Mouse (Mus musculus) kidney, postnatal 25 days (tissue): ENCODE measurements around the gene Hivep3.

ENCODE experiments used
- DNase-seq, 2 experiments: peaks; one replicate each; pipeline ENCODE4 v3.0.0; 2021; ENCODE audit warnings: mixed read lengths in 2 of 2

Gene Hivep3

DNA sequence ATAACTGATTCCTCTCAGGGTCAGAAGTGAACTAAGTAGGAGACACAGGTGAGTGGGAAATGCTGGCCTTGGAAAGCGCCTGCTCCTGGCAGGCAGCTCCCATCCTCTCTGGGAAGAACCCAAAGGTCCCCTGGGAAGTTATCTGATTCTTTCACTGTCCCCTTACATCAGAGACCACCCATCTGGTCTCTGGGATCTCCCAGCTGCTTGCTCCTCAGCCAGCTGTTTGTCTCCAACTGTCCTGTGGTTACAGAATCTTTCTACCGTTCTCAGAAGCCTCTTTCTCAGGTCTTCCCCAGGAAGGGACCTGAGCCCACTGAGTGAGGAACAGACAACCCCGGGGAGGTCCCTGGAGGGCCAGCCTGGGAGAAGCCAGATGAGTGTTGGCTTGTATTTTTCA, 288.8 kb downstream of the Hivep3 start:
- no peak for DNase-seq

DNA sequence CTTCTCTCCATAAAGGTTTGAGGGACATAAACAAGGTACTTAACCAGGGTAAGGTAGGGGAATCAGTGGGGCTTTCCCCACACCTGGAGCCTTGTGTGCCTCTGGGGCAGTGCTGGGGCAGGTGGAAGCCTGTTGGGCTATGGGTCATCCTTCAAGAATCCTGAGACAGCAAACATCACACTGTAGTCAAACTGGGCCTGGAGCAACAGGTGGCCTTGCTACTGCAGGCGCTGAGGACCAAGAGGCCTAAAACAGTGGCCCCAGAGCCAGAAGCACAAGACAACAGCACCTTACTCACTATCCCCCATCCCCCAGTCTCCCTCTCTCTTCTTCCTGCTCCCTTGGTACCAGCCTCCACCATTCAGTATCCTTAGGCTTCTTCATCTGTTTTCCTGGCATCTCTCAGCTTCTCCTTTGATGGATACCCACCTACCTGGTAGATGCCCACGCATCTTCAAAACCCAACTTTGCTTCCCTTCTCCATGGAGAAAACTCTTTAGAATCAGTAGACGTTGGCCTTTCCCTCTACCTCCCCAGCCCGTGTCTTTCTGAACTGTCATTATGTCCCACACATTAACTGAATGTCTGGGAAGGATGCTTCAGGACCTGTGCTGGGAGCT, 289.7 kb downstream of the Hivep3 start:
- no peak for DNase-seq

DNA sequence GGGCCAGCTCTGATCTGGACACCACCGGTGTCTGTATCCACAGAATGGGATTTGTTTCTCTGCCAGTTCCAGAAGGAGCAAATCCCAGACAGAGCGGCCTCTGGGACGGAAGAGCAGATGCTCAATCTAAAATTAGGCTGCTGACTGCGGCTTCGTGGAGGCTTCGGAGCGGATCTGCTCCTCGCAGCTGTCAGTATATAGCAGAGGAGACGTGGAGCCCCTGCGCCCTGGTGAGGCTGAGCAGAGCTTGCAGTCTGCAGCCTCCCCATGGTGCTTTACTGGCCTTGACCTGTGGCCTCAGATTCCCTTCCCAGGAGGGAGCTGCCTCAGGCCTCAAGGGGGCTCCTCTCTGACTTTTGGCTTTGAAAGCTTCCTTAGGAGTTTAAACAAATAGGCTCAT, 290.5 kb downstream of the Hivep3 start:
- peak in 1 of 2 experiments; percentile 52 for DNase-seq

DNA sequence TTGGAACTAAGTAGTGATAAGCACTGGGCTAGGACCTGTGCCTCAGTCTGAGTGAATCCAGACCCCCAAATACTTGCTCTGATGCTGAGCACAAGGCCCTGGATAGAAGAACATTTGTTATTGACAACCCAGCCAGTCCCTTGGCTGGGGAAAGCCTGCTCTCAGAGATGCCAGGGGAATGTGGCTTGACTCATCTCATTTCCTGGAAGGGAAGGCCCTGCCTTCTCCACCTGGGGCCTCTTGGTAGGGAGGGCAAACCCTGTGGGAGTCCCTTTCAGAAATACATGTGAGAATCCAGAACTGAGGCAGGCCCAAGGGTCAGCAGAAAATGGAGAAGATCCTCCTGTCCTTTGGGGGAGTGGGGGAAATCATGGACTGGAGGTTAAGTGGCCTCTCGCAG, 294.1 kb downstream of the Hivep3 start:
- DNase-seq = no peak

DNA sequence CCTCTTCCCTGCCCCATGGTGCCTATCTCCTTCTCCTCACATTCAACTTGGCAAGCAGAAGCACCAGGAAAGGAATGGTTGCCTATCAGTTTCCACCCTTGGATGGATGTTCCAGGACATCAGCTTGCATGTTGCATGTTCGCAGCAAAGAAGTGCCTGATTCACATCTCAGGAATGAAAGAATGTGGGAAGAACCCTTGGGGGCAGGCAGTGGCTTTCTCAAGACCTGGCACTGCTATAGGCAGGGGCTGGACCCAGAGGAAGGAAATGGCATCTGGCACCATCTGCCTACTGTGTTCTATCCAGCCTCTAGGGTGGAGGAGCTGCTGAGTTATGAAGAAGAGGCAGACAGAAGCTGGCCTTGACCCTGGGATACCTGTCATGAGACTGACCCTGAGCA, 296.4 kb downstream of the Hivep3 start:
- DNase-seq = no peak

DNA sequence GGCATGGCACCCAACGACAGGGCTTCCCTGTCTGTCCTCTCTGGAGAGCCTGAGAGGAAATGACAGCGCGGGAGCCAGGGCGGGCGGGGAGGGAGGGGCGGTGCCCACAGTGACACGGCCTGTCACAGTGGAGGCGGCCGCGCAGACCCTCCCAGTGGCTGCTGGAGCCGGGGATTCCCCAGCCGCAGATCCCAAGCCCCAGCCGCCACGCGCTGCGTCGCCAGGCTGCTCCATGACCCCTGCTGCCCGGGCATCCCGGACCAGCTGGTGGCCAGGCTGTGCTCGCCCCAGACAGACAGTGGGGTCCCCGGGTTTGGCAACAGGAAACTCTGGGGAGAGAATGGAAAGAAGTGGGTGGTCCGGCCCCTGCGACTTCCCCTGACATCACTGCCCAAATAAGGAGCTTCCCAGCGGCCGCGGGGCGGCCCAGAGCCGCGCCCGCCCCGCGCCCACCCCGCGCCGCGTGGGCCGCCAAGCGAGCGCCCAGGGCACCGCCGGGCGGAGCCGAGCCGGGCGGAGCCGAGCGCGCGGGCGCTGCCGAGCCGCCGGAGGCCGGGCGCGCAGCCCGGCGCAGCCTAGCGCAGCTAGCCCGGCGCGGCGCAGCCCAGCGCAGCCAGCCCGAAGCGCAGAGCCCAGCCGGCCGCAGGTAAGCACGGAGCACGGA, 298.9 kb downstream of the Hivep3 start:
- peak; percentile 52 to 66 for DNase-seq

DNA sequence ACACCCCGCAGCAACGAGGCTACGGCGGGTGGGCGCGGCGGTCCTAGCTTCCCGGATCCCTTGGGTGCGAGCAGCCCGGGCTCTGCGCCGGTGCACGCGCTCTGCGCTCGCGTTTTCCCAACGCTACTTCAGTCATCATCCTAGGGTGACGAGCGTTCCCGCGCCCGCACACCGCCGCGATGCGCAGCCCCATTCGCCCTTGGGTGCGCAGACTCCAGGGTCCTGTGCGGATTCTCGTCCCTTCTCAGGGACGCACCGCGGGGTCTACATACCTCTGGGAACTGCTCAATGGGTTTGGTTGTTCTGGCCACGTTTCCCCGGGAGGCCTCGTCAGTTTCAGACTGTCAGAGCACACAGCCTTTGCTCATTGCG, 299.4 kb downstream of the Hivep3 start:
- DNase-seq = no peak

DNA sequence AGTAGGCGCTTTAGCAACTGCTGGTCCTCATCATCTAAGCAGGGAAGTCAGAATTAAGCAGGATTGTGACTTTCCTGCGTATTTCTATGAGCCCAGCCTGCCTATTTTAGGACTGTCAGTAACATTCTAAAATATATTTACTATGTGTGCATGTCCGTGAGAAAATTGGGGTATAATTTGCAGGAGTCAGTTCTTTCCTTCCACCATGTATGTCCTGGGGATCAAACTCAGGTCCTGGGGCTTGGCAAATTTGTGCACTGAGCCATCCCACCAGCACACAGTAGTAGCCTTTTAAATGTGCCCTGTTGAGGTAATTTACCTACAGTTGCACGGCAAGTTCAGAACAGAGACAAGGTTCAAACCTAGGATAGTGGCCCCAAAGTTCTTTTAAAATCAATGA, 302.7 kb downstream of the Hivep3 start:
- DNase-seq = no peak

DNA sequence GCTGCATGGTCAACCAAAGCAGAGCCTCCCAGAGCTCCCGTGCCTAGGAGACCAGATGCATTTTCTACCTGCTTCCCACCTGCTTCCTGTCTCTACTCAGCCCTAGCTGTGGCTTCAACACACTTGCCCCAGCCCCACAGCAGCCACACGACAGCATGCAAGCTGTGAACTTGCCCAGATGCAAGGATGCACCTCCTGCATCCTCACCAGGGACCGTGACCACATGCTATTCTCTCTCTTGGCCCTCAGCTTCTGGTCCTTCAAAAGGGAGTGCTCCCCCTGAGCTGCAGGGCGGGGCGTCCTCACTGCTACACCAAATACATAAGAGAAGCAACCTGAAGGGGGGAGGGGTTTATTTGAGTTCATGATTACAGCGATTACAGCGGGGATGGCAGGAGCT, 303.4 kb downstream of the Hivep3 start:
- DNase-seq = no peak

DNA sequence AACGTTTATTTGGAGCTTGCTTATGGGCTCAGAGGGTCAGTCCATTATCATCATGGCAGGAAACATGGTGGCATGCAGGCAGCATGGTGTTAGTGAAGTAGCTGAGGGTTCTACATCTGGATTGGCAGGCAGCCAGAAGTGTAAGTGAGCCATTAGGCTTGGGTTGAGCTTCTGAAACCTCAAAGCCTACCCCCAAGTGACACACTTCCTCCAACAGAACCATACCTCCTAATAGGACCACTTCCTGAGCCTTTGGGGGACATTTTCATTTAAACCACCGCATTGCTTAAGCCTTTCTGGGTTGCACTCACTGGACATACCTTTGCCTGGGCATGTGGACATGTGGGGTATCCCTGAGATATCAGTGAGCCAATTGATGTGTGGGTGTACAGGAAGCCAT, 307.9 kb downstream of the Hivep3 start:
- no peak for DNase-seq

DNA sequence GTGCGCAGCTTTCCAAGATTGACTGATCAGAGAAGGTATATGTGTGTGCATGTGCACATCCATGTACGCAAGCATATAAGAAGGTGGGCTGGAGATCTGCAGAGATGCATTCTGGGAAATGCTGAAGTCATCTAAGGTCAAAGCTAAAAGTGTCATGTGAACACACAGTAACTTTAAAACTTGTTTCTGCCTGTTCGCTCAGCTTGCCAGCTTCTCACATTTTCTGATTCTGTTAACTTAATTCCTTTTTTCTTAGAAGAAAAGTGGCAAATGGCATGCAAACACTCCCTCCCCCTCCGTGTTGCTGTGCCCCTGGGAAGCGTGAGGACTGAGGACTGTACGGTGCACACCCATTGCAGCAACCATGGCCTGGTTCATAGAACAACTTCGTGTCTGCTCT, 308.9 kb downstream of the Hivep3 start:
- DNase-seq = no peak

DNA sequence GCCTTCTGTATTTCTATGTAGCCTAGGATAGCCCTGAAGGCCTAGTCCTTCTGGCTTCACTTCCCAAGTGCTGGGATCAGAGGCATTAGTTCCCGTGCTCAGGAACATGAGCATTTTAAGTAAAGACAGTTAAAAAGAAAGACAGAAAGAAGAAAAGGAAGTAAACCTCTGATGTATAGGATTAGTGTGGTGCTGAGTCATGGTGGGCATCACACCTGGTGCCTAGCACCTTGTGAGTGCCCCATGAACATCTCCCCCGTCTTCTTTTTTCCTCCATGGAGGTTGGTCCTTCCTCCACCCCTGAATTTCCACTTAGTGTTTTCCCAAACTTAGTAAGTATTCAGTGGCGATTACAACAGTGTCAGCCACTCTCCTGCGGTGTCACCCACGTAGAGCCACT, 311.0 kb downstream of the Hivep3 start:
- no peak for DNase-seq

DNA sequence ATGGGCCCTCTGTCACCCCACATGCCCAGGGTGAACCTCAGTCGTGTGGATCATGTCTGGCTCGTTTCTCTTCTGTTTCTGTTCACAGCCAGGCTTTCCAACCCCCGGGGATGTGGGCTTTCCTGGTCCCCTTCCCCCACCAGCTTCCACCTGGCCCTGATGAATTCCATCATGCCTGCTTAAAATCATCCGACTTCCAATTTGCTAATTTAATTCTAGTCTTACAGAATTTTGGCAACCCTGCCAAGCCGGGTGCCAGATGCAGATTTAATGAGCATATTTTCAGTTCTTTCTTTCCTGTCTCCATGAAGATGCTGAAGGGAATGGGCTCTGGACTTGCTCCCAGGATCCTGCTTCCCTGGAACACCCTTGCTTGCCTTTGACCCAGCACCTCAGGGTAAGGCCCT, 311.6 kb downstream of the Hivep3 start:
- no peak for DNase-seq

DNA sequence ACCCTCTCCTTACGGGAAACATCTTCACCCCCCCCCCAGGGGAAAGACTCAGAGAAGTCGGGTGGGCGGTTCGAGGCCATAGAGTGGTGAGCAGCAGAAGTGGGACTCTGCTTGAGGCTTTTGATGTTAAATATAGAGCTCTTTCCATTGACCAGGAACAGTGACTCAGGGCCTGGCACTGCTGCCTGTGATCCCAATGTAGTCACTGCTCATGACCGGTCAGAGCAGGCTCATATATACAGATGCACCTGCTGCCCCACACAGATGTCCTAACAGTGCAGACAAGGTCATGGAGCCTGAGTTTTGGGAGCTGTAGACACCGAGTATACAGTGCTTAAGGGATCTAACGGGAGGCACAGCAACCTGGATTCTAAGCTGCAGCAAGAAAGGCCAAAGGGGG, 312.3 kb downstream of the Hivep3 start:
- no peak for DNase-seq

DNA sequence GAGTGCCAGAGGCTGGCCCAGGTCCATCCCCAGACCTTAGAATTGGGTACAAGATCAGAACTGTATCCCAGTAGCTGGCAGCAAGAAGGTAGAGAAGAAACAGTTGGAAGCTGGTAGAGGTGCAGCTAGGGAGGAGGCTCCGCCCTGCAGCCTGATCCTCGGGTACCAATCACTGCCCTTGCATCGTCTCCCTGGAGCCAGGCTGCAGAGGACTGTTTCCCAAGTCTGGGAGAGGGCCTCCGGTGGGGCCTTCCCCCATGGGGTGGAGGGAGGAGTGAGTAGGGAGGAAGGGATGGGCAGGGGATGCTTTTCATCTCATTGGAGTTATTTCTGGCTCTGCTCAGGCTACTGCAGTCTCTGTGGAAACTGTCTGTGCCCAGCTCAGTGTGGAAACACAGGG, 313.5 kb downstream of the Hivep3 start:
- no peak for DNase-seq

DNA sequence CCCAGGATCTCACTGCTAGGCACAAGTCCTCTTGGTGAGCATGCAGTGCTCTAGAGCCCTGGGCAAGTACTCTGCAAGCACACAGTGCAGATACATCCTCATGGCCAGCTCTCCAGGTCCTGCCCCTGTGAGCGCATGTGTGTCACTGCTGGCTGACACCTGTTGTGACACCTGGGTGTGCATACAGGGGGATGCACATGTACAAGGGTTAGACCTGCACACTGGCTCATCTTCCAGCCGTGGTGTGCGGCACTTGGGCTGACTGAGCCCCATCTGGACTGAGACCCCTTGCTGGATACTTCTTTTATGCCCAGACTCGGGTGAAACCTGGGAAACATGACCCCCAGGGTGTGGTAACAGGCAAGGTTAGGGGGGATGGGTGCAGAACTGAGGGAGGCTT, 314.7 kb downstream of the Hivep3 start:
- no peak for DNase-seq

DNA sequence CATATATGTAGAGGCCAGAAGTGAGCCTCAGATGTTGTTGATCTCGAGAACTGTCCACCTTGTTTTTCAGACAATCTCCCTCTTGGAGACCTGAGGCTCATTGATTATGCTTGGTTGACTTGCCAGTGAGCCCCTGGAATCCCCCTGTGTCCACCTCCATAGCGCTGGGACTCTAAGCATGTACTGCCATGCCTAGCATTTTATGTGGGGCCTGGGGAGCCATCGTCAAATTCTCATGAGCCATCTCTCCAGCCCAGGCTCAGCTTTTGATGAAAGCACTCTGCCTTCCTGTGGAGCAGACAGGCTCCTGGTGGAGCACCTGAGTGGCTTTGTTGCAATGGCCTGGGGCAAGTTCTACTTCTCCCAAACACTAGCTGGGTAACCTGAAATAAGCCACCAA, 316.3 kb downstream of the Hivep3 start:
- DNase-seq = no peak

DNA sequence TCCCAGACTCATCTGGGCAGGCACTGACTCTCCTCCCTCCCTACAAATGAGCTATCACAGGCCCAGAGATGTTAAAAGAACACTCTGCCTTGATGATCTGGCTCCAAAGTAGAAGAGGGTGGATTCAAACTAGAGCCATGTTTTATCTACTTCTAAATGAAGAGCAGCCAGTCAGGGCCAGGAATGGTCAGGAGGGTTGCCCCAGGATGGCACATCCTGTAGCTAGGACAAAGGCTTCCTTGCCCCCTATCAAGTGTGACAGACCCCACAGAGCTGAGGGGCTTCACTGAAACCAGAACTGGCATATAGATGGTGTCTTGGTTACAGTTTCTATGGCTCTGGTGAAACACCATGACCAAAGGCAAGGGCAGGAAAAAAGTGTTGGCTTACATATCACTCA, 318.9 kb downstream of the Hivep3 start:
- DNase-seq = no peak

DNA sequence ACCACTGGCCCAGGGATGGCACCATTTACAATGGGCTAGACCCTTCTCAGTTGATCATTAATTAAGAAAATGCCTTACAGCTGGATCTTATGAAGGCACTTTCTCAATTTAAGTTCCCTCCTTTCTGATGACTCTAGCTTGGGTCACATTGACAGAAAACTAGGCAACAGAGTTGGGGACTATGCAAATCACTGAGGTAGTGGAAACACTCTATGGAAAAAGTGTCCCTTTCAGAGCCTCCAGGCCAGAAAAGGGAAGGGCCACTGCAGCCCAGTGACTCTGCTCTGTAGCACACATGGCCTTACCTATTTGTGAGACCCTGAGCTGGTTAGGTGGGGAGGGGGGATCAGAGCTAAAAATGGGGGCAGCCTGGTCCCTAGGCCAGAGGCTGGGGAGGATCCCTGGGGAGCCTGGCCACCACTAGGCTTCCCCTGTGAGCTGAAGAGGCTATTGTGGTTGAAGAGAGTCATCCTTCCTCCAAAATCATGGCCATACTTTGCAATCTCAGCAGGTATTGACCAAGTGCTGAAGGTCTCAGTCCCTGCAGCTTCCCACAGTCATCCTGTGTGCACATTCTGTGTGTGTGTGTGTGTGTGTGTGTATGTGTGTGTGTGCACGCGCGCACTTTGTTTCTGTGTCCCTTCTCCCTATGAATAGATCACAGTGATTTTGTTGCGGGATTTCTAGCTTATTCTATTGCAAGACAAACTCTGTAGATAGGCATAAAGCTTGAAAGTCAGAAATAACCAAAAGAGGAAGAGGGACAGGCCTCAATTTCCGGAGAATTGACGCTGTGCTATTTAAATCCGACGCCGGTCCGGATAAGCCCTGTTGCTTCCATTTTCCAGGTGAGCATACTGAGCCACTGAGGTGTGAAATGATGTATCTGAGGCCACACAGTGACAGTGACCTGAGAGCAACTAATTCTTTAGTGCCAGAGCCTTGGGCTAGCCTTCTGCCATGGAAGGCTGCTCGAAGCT, 319.7 kb downstream of the Hivep3 start:
- no peak for DNase-seq

DNA sequence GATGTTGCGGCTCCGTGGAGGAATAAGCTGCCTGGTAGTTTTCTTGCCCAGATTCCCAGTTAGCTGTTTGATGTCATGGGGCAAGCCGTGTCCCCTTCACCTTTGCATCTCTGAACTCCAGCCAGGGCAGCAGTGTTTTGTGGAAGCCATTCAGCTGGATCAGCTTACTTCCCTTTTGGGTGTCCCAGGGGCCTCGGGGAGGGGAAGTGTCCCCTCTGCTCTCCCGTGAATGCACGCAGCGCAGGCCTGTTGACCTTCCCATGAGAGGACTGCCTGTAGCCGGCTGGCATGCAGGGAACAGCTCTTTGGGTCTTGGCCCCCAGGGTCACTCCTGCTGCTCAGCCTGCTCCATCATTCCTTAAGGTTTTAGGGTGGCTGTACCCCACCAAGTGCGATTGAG, 320.6 kb downstream of the Hivep3 start:
- DNase-seq = no peak

DNA sequence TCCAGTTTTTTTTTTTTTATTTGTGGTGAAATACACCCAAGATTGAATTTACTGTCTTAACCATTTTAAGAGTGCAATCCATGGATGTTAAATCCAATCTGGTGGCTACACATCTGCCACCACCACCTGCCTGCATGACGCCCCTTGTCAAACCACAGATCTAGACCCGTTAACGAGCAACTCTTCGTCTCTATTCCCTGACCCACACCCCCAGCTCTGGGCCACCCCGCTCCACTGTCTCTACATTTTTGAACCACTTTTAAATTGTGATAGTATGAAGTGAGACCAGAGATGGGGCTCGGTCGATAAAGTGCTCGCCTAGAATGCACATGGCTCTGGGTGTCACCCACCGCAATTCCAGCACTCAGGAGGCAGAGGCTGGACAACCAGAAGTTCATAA, 322.9 kb downstream of the Hivep3 start:
- no peak for DNase-seq

DNA sequence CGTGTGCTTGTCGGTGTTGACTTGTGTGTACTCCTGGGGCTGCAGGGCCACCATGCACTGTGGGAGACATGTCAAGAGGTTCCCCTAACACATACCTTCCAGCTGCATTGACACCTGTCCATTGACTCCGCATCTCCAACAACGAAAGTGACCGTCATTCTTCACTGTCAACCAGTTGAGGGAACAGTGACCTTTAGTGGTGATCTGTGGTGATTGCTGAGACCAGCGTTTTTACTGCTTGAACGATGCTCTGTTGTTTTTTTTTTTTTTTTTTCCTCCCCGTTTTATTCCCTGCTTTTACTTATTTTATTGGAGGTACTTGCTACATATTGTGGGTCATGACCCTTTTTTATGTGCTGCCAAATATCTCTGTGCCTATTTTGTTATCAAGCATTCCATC, 323.9 kb downstream of the Hivep3 start:
- no peak for DNase-seq

DNA sequence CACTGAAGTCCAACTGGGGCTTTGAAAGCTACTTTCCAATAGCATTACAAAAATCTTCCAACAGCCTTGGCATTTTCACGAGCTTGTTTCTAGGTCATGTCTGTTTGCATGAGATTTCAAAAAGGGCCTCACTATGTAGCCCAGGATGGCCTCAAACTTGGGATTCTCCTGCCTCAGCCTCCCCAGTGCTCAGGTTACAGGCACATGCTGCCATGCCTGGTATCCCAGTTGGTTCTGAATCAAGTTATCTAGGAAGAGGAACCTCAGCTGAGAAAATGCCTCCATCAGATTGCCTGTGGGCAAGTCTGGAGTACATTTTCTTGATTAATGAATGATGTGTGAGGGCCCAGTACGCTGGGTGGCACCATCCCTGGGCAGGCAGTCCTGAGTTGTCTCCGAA, 324.6 kb downstream of the Hivep3 start:
- no peak for DNase-seq

DNA sequence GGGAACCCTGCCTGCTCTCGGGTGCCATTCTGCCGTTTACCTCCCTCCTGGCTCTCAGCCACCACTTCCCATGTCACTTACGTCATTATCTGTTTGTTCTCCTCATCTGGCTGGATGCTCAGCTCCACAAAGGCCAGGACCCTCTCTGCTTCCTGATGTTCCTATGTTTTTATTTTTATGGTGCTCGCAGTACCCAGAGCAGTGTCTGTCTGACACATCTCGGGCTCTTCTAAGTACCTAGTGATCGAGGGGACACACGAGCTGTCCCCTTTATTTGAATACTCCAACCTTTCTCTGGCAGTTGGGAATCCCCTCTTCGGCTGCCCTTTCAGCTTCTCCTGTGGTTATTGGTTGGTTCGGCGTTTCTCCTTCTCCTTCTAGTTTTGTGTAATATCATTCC, 325.2 kb downstream of the Hivep3 start:
- DNase-seq = no peak
